Mouse (Mus musculus) erythroblast, embryonic 14.5 days (primary cell): ENCODE measurements around the gene Nelfb.

ENCODE experiments used
- GATA1 ChIP-seq: IDR thresholded peaks from 2 replicates; pipeline ENCODE4 v1.6.1; 2012; ENCODE audit warnings: low read length, inconsistent platforms, mixed read lengths
- TAL1 ChIP-seq: IDR thresholded peaks from 3 replicates; pipeline ENCODE4 v1.6.1; 2012; ENCODE audit warnings: low read length, inconsistent platforms, mixed read lengths

DNA sequence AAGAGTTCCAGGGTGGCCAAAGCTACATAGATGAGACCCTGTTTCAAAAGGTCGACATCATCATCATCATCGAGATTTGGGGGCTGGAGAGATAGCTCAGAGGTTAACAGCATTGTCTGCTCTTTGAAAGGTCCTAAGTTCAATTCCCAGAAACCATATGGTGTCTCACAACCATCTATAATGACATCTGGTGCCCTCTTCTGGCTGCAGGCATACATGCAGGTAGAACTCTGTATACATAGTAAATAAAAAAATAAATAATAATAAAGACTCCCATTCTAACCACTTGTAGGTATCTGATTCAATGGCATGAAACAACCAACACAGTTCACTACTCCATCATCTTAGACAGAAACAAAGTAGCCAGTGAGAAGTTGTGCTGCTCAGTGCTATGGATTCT is 54.3 kb downstream of the Nelfb start:
- no peak for TF ChIP-seq GATA1
- no peak for TF ChIP-seq TAL1
